Comparison of ENCODE assay signal across 24 mouse cellular contexts in the genomic region with DNA sequence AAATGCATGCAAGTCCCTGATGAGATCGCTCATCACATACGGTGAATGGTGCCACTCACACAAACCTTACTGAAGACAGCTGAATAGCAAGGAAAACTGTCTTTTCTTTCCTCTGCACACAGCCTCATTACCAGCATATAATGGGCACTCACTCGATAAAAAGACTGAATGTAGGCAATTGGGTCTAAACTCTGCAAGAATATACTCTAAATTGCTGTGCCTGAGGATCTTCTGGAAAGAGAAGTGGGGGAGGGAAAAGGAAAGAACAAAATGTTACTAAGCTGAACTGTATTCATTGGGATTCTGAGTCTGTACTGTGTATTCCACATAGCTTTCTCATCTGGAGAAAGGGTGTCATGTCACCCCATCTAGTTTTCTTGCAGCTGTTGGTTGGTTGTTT. TPM values are rescaled to one million over a fixed set of nuclear protein-coding genes. Genes with fewer than 3 reads are reported as not detected.
DNase-seq lines count a peak whose midpoint lies in the region; ATAC-seq lines count a peak whose summit lies in the region.
"Had no signal": no experiment of that assay in that cellular context is flagged by ENCODE, and none has a peak within 500 bp of the region (broad histone marks: within the 10 kb centered on the region; RNA-seq: fewer than 3 reads in every experiment).

No protein-coding gene starts in this region.

- H3K4me3 ChIP-seq in forebrain, embryonic 11.5 days (ENCODE audit: low read depth, low read length), result no peak overlapping the region
- no peak overlapping the region for H3K4me3 ChIP-seq in forebrain, embryonic 10.5 days
- H3K4me3 ChIP-seq in forebrain, embryonic 14.5 days (ENCODE audit: low read depth, low read length), result no peak overlapping the region
- H3K4me3 ChIP-seq: embryonic facial prominence, embryonic 13.5 days; gastrocnemius, adult 2 months; heart, embryonic 15.5 days; hindbrain, embryonic 13.5 days had no signal

- 49% methylated on average over 3 of the region's 3 CpGs for WGBS in forebrain, embryonic 11.5 days
- 92% methylated on average over 3 of the region's 3 CpGs for WGBS in forebrain, embryonic 10.5 days
- 18% methylated on average over 3 of the region's 3 CpGs for WGBS in forebrain, embryonic 14.5 days

- no peaks in the 10 kb centered on the region for H3K27me3 ChIP-seq in forebrain, embryonic 11.5 days (ENCODE audit: control insufficient read depth, insufficient read depth, low read length)
- H3K27me3 ChIP-seq in forebrain, embryonic 10.5 days (ENCODE audit: poor library complexity, severe bottlenecking), result no peaks in the 10 kb centered on the region
- H3K27me3 ChIP-seq in forebrain, embryonic 14.5 days (replicated peaks; ENCODE audit: control insufficient read depth, insufficient read depth, low read length), result no peaks in the 10 kb centered on the region
- H3K27me3 ChIP-seq: embryonic facial prominence, embryonic 13.5 days; heart, embryonic 15.5 days; hindbrain, embryonic 13.5 days had no signal

- H3K36me3 ChIP-seq in forebrain, embryonic 11.5 days (ENCODE audit: control insufficient read depth, insufficient read depth, low read length), result no peaks in the 10 kb centered on the region
- H3K36me3 ChIP-seq in forebrain, embryonic 10.5 days (replicated peaks), result peaks cover 45% of the 10 kb centered on the region
- H3K36me3 ChIP-seq in forebrain, embryonic 14.5 days (ENCODE audit: control insufficient read depth, insufficient read depth, low read length), result peaks cover 31% of the 10 kb centered on the region

- H3K9me3 ChIP-seq in forebrain, embryonic 11.5 days (ENCODE audit: control insufficient read depth, low read length), result no peaks in the 10 kb centered on the region
- no peaks in the 10 kb centered on the region for H3K9me3 ChIP-seq in forebrain, embryonic 10.5 days
- no peaks in the 10 kb centered on the region for H3K9me3 ChIP-seq in forebrain, embryonic 14.5 days (replicated peaks; ENCODE audit: control insufficient read depth, low read length)
- H3K9me3 ChIP-seq: embryonic facial prominence, embryonic 13.5 days; G1E; heart, embryonic 15.5 days; hindbrain, embryonic 13.5 days had no signal

- no peak overlapping the region for H3K4me2 ChIP-seq in forebrain, embryonic 11.5 days (ENCODE audit: low read depth, low read length, severe bottlenecking)
- H3K4me2 ChIP-seq in forebrain, embryonic 14.5 days (ENCODE audit: low read length), result no peak overlapping the region
- H3K4me2 ChIP-seq: embryonic facial prominence, embryonic 13.5 days; heart, embryonic 11.5 days; heart, embryonic 15.5 days; hindbrain, embryonic 13.5 days had no signal

- peak; percentile 61; the same call in 1 of the 2 replicates for ATAC-seq in forebrain, embryonic 11.5 days (replicated peaks; ENCODE audit: low FRiP score)
- peak; percentile 55; the same call in 1 of the 2 replicates for ATAC-seq in forebrain, embryonic 14.5 days
- ATAC-seq: CD4-positive, CD25-positive, alpha-beta regulatory T cell, adult 4 months; hindbrain, postnatal 0 days had no signal

- DNase-seq in forebrain, embryonic 11.5 days (ENCODE audit: low spot score), result no peak
- no peak for DNase-seq in forebrain, embryonic 10.5 days (ENCODE audit: extremely low spot score, low spot score)
- DNase-seq in brain, adult 2 months (ENCODE audit: low read depth, low spot score), result peak; percentile 34
- DNase-seq in forebrain, embryonic 14.5 days (ENCODE audit: low spot score), result peak; percentile 30
- DNase-seq in telencephalon, adult 2 months (ENCODE audit: low read depth, low spot score), result peak; percentile 35
- no peak for DNase-seq in kidney, postnatal 36 days
- no peak for DNase-seq in gastrocnemius, postnatal 25 days
- DNase-seq: adrenal gland, postnatal 10 days; B cell, adult 2 months; cerebellum, adult 2 months; cerebellum, postnatal 10 days; gastrocnemius, adult 2 months; gastrocnemius, postnatal 36 days; heart, adult 18-20 months; heart, postnatal 14 days; kidney, adult 11 months; kidney, adult 9 months had no signal

- H3K4me1 ChIP-seq in forebrain, embryonic 11.5 days (replicated peaks; ENCODE audit: control insufficient read depth, insufficient read depth, low read length), result no peaks in the 10 kb centered on the region
- H3K4me1 ChIP-seq in forebrain, embryonic 10.5 days, result peaks cover 3% of the 10 kb centered on the region; the same call in 1 of the 2 replicates
- no peaks in the 10 kb centered on the region for H3K4me1 ChIP-seq in forebrain, embryonic 14.5 days (ENCODE audit: control insufficient read depth, insufficient read depth, low read length)
- H3K4me1 ChIP-seq: embryonic facial prominence, embryonic 13.5 days; heart, embryonic 15.5 days; hindbrain, embryonic 13.5 days had no signal

- no peak overlapping the region for H3K27ac ChIP-seq in forebrain, embryonic 11.5 days (ENCODE audit: low read depth, low read length)
- no peak overlapping the region for H3K27ac ChIP-seq in forebrain, embryonic 10.5 days
- H3K27ac ChIP-seq in forebrain, embryonic 14.5 days (ENCODE audit: low read depth, low read length), result no peak overlapping the region
- H3K27ac ChIP-seq: embryonic facial prominence, embryonic 13.5 days; gastrocnemius, adult 2 months; heart, embryonic 15.5 days; hindbrain, embryonic 13.5 days; hindbrain, postnatal 0 days had no signal

- H3K9ac ChIP-seq in forebrain, embryonic 11.5 days (ENCODE audit: low read length), result no peak overlapping the region
- no peak overlapping the region for H3K9ac ChIP-seq in forebrain, embryonic 14.5 days (ENCODE audit: low read length)
- H3K9ac ChIP-seq: embryonic facial prominence, embryonic 13.5 days; heart, embryonic 15.5 days; hindbrain, embryonic 13.5 days had no signal

RNA-seq across cellular contexts. Expression of a gene that starts 28.2 kb away (rescaled TPM):
- polyA plus RNA-seq in forebrain, embryonic 11.5 days (2014; fragmentation: Nextera tagmentation; extraction: Ambion mirVana), result 35.6 and 36.0 TPM in 2 replicates
- 34.2 and 34.6 TPM in 2 replicates for polyA plus RNA-seq in forebrain, embryonic 10.5 days (2016; fragmentation: Nextera tagmentation; extraction: Ambion mirVana)
- 38.2 and 42.0 TPM in 2 replicates for polyA plus RNA-seq in forebrain, embryonic 14.5 days (2014; fragmentation: Nextera tagmentation; extraction: Ambion mirVana)
- 1 to 10 TPM; 4.2 to 5.0 TPM for total RNA-seq in gastrocnemius, postnatal 25 days (2021)

RNA-seq across cellular contexts. Expression of a gene that starts 28.3 kb away (rescaled TPM):
- 3.3 and 3.8 TPM in 2 replicates for polyA plus RNA-seq in forebrain, embryonic 11.5 days (2014; fragmentation: Nextera tagmentation; extraction: Ambion mirVana)
- polyA plus RNA-seq in forebrain, embryonic 10.5 days (2016; fragmentation: Nextera tagmentation; extraction: Ambion mirVana), result 3.9 and 4.1 TPM in 2 replicates
- 9.0 and 9.4 TPM in 2 replicates for polyA plus RNA-seq in forebrain, embryonic 14.5 days (2014; fragmentation: Nextera tagmentation; extraction: Ambion mirVana)
- total RNA-seq in gastrocnemius, postnatal 25 days (2021), result under 1 TPM; 0.26 to 0.27 TPM

Comparison
In these comparisons a context has a peak if more than half of its experiments do, and no peak if none do; other contexts are left out.
1. DNase-seq: peak in brain, adult 2 months (single experiment), forebrain, embryonic 14.5 days (single experiment) and telencephalon, adult 2 months (single experiment); none in forebrain, embryonic 11.5 days (single experiment), forebrain, embryonic 10.5 days (single experiment), kidney, postnatal 36 days (0 of 2) and gastrocnemius, postnatal 25 days (single experiment).